Mouse (Mus musculus) erythroblast, embryonic 14.5 days (primary cell): ENCODE measurements at regions not wholly inside any gene's neighbourhood (a gene's known extent, or its start where the extent isn't known, plus 50 kb on each side); places are given as distances from the start of the nearest gene placed in this dataset.

ENCODE experiments used
- GATA1 ChIP-seq: IDR thresholded peaks from 2 replicates; pipeline ENCODE4 v1.6.1; 2012; ENCODE audit warnings: low read length, inconsistent platforms, mixed read lengths
- TAL1 ChIP-seq: IDR thresholded peaks from 3 replicates; pipeline ENCODE4 v1.6.1; 2012; ENCODE audit warnings: low read length, inconsistent platforms, mixed read lengths

DNA sequence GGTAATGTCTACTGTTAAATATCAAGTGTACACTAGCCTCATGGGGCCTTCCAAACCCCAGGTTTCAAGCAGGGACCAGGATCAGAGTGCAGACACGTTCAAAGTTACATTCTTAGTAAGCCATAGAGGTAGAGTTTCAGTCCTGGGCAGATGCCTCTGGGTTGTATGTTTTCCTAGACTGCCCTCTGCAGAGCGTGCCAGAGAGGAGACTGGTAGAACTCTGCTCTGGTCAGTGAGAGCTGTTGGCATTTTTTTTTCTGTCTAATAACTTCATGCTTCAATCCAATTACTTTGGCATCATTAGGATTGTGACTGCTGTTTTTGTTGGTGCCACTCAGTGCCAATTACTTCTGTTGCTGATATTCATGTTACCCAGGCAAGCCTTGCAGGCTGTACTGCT lies 361.9 kb upstream of the Myt1l start:
- TF ChIP-seq GATA1 (no peak), TAL1 (no peak)
